Mouse (Mus musculus): Measurements from ENCODE around the gene Fut1. TPM values are rescaled to one million over a fixed set of nuclear protein-coding genes. Genes with fewer than 3 reads are reported as not detected.

Gene Fut1
- polyA plus RNA-seq, 1 experiment = 0.04 TPM

GRCm38 (mm10) chr7:45628364-45629294, 11.5 kb downstream of the Fut1 start:
- no peaks in the 10 kb centered on the region for H3K36me3 ChIP-seq (ENCODE audit: control insufficient read depth, insufficient read depth)
- TF ChIP-seq MAX (IDR thresholded peaks at IDR 0.05) (no peak), CTCF (IDR thresholded peaks at IDR 0.05; ENCODE audit: control insufficient read depth, insufficient read depth, insufficient read length) (peak; percentile 76)
- H3K79me3 ChIP-seq (ENCODE audit: low read depth) = no peaks in the 10 kb centered on the region
- peaks cover 10% of the 10 kb centered on the region for H3K27me3 ChIP-seq (ENCODE audit: control insufficient read depth, insufficient read depth, insufficient read length)
- H3ac ChIP-seq (ENCODE audit: control insufficient read depth, insufficient read length, low read depth) = no peak overlapping the region
- H3K79me2 ChIP-seq (ENCODE audit: control insufficient read depth, insufficient read depth) = no peaks in the 10 kb centered on the region
- H3K4me3 ChIP-seq (ENCODE audit: insufficient read depth, poor library complexity, severe bottlenecking) = no peak overlapping the region

- H3K27me3 ChIP-seq (ENCODE audit: control insufficient read depth, insufficient read depth, insufficient read length) = no peaks in the 10 kb centered on the region
- no peaks in the 10 kb centered on the region for H3K79me2 ChIP-seq (ENCODE audit: control insufficient read depth, insufficient read depth)
- H3K4me3 ChIP-seq (ENCODE audit: insufficient read depth, poor library complexity, severe bottlenecking) = no peak overlapping the region
Measured at GRCm38 (mm10) chr7:45630064-45630907, 13.2 kb downstream of the Fut1 start.

DNA sequence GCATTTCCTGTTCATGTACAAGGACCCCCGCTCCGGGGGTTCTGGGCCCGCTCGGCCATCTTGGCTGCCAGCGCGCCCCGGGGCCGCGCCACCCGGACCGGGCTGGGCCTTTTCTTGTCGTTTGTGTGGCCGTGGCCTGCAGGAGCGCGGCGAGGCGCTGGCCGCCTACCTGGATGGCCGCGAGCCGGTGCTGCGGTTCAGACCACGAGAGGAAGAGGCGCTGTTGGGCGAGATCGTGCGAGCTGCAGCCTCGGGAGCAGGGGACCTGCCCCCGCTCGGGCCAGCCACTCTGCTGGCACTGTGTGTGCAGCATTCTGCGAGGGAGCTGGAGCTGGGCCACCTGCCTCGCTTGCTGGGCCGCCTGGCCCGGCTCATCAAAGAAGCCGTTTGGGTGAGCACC, 15.4 kb downstream of the Fut1 start:
- Histone ChIP-seq H3K36me3 (ENCODE audit: control insufficient read depth, insufficient read depth) (no peaks in the 10 kb centered on the region), H3K79me3 (ENCODE audit: low read depth) (no peaks in the 10 kb centered on the region), H3K27me3 (ENCODE audit: control insufficient read depth, insufficient read depth, insufficient read length) (no peaks in the 10 kb centered on the region), H3ac (ENCODE audit: control insufficient read depth, insufficient read length, low read depth) (no peak overlapping the region), H3K4me3 (ENCODE audit: insufficient read depth, poor library complexity, severe bottlenecking) (no peak overlapping the region), H3K79me2 (ENCODE audit: control insufficient read depth, insufficient read depth) (no peaks in the 10 kb centered on the region)
- TF ChIP-seq CEBPB (IDR thresholded peaks at IDR 0.05; ENCODE audit: low read depth) (no peak), MYOG (IDR thresholded peaks at IDR 0.05; ENCODE audit: control insufficient read depth, extremely low read depth, insufficient read length) (no peak), MAX (IDR thresholded peaks at IDR 0.05) (no peak), CTCF (IDR thresholded peaks at IDR 0.05; ENCODE audit: control insufficient read depth, insufficient read depth, insufficient read length) (no peak), MYOD1 (IDR thresholded peaks at IDR 0.05; ENCODE audit: control insufficient read depth, insufficient read length, low read depth) (no peak), USF1 (IDR thresholded peaks at IDR 0.05; ENCODE audit: low read depth) (no peak), FOSL1 (IDR thresholded peaks at IDR 0.05; ENCODE audit: insufficient read depth, low read length, poor library complexity, severe bottlenecking) (no peak)

More at GRCm38 (mm10) chr7:45630064-45630907, 13.2 kb downstream of the Fut1 start:
- Histone ChIP-seq H3ac (ENCODE audit: control insufficient read depth, insufficient read length, low read depth) (no peak overlapping the region), H3K36me3 (ENCODE audit: control insufficient read depth, insufficient read depth) (no peaks in the 10 kb centered on the region), H3K79me3 (ENCODE audit: low read depth) (no peaks in the 10 kb centered on the region)
- no peak for TF ChIP-seq MAX (IDR thresholded peaks at IDR 0.05)
- TF ChIP-seq MYOD1 (IDR thresholded peaks at IDR 0.05; ENCODE audit: control insufficient read depth, insufficient read length, low read depth) = no peak
- no peak for TF ChIP-seq CEBPB (IDR thresholded peaks at IDR 0.05; ENCODE audit: low read depth)
- TF ChIP-seq CTCF (IDR thresholded peaks at IDR 0.05; ENCODE audit: control insufficient read depth, insufficient read depth, insufficient read length) = no peak
- no peak for TF ChIP-seq FOSL1 (IDR thresholded peaks at IDR 0.05; ENCODE audit: insufficient read depth, low read length, poor library complexity, severe bottlenecking)
- TF ChIP-seq MYOG (IDR thresholded peaks at IDR 0.05; ENCODE audit: control insufficient read depth, extremely low read depth, insufficient read length) = no peak
- TF ChIP-seq USF1 (IDR thresholded peaks at IDR 0.05; ENCODE audit: low read depth) = no peak

DNA sequence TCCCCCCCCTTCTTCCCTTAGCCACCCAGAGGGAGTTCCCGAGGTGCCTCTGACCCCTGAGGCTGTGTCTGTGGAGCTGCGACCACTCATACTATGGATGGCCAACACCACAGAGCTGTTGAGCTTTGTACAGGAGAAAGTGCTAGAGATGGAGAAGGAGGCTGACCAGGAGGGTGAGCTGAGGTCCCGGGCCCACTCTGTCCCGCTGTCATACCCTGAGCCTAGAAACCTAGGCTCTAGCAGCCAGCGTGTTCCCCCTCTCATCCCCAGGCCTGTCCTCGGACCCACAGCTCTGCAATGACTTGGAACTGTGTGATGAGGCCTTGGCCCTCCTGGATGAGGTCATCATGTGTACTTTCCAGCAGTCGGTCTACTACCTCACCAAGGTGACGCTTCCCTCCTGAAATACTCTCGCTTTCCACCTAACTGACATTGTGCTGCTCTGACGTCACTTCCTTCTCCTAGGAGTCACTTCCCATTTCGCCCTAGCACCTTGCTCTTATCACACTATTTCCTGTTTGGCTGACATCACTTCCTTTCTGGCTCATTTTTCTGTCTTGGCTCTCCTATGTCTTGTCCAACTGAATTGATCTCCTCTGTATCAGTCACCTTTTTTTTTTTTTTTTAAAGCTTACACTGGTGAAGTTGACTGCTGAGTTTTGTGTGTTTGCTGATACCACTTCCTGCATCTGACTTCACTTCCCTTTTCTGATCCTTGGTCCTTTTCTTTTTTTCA, 18.0 kb downstream of the Fut1 start:
- Histone ChIP-seq H3K79me3 (ENCODE audit: low read depth) (no peaks in the 10 kb centered on the region), H3ac (ENCODE audit: control insufficient read depth, insufficient read length, low read depth) (no peak overlapping the region), H3K27me3 (ENCODE audit: control insufficient read depth, insufficient read depth, insufficient read length) (no peaks in the 10 kb centered on the region), H3K36me3 (ENCODE audit: control insufficient read depth, insufficient read depth) (no peaks in the 10 kb centered on the region), H3K79me2 (ENCODE audit: control insufficient read depth, insufficient read depth) (no peaks in the 10 kb centered on the region), H3K4me3 (ENCODE audit: insufficient read depth, poor library complexity, severe bottlenecking) (no peak overlapping the region)
- TF ChIP-seq MAX (IDR thresholded peaks at IDR 0.05) = no peak
- TF ChIP-seq MYOD1 (IDR thresholded peaks at IDR 0.05; ENCODE audit: control insufficient read depth, insufficient read length, low read depth) = no peak

GRCm38 (mm10) chr7:45635711-45636688, 18.9 kb downstream of the Fut1 start:
- Histone ChIP-seq H3K79me2 (ENCODE audit: control insufficient read depth, insufficient read depth) (no peaks in the 10 kb centered on the region), H3K27me3 (ENCODE audit: control insufficient read depth, insufficient read depth, insufficient read length) (no peaks in the 10 kb centered on the region), H3K79me3 (ENCODE audit: low read depth) (no peaks in the 10 kb centered on the region), H3ac (ENCODE audit: control insufficient read depth, insufficient read length, low read depth) (no peak overlapping the region), H3K4me3 (ENCODE audit: insufficient read depth, poor library complexity, severe bottlenecking) (no peak overlapping the region), H3K36me3 (ENCODE audit: control insufficient read depth, insufficient read depth) (no peaks in the 10 kb centered on the region)
- TF ChIP-seq USF1 (IDR thresholded peaks at IDR 0.05; ENCODE audit: low read depth) = no peak
- TF ChIP-seq CEBPB (IDR thresholded peaks at IDR 0.05; ENCODE audit: low read depth) = no peak
- TF ChIP-seq MYOG (IDR thresholded peaks at IDR 0.05; ENCODE audit: control insufficient read depth, extremely low read depth, insufficient read length) = no peak
